Mouse (Mus musculus) lung, postnatal 0 days (tissue): ENCODE data around the gene Cd28.

Experiments used
- CTCF ChIP-seq: IDR thresholded peaks from 2 replicates; pipeline ENCODE4 v1.5.1; 2016; ENCODE audit warnings: antibody characterized with exemption, mild to moderate bottlenecking
- EP300 ChIP-seq: IDR thresholded peaks from 2 replicates; pipeline ENCODE4 v1.6.1; 2016; ENCODE audit warnings: antibody characterized with exemption, mild to moderate bottlenecking, control low read depth

DNA sequence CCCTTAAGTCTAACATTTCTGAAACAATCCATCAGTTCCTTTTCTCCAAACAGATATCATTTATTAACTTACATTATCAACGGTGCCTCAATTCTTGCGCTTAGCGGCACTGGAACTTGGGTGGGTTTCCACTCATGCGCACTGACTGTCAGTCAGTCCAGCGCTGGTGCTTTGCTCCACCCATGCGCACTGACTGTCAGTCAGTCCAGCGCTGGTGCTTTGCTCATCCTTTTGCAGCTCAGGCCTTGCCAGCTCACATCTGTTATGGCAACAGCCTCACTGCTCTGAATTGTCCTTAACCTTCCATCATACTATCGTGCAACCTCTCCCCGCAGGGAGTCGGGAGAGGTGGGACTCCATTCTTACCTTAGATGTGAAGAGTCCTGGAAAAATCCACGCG is 37.4 kb downstream of the Cd28 start:
- TF ChIP-seq CTCF: no peak
- no peak for TF ChIP-seq EP300
